Mouse (Mus musculus): ENCODE results near the gene Nacc1.

The Nacc1 gene

DNA sequence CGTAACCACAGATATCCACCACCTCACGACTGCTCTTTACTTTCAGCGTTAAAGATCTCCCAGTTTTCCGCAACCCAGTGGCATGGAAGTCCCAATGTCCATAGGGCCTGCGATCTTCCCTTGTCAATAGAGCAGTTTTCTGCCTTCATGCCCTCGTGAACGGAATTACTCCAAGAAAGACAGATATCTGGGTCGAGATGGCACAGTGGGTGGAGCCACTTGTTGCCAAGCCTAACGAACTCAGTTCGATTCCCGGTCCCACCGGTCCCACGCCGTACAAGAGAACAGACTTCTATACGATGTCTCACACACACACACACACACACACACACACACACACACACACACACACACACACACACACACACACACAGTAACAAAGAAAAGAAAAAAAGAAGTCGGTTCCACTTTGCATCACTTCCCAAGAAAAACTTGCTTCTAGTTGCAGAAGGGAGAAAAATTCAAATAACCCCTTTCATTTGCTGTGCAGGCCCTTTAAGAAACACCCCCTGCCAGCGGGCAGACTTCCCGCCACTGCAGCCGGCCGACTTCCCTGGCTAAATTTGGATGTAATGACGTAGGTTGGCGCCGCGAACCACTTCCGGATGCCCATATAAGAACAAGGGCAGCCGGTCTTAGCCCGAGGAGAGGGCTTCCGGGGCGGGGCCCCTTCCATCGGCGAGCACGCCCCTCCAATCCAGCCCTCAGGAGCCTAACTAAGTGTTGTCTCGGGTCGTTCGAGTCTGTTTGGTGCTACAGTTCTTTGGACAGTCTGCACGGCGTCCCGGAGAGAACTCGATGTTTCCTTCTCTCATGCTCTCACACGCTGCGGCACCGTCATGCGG is 24.0 kb downstream of the Nacc1 start:
- DNase-seq (ENCODE audit: low read depth, low spot score): peak; percentile 91

DNA sequence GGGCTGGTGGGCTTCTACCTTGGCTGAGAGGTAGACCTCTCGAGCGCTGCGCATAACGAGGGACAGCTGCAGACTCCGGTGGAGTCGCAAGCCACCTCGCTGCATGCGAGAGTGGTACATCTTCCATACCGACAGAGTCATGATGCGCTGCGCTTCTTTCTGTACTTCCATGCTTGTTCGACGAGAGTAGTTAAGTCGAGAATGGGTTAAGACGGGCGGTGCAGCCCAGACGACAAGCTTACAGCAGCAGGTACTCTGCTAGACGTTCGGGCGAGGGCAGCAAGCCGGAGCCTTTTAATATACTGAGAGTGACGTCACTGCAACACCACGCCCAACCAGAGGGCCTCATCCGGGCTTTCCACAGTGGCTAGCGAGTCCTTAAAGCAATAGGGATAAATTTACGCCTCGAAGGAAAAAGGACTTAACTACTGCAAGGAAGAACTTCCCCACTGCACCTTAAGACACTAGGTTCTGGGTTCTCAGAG is 25.0 kb downstream of the Nacc1 start, which contains the start of gene Ier2:
TSS of gene Ier2 (minus strand) at position 272 of the 485 bp plus-strand sequence.
- DNase-seq (ENCODE audit: low read depth, low spot score): peak; percentile 87

DNA sequence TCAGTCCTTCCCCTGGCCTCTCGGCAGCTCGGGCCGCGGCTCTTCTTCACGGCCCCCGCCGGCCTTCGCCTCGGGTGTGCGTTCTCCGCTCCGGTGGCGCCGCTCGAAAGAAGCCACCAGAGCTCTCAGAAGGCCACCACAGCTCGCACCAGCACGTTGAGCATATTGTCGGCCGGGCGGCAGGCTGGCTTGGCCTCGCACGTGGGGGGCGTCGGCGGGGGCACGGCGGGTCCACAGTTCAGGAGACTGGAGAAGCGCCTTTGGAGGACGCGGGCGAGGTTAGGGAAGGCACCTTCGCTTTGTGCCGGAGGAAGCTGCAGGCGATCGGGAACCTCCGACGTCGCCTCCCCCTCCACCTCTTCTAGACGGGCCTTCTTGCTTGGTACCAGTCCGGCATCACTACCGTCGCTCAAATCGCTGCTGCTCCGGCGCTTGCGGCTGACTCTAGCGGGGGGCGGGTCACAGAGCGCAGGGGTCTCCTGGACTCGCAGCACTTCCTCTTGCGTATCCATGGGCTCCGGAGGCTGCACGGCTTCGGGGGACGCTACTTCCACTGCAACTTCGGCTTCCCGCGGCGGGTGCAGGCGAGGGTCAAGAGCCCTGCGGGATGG is 25.6 kb downstream of the Nacc1 start:
- DNase-seq (ENCODE audit: low read depth, low spot score): no peak

DNA sequence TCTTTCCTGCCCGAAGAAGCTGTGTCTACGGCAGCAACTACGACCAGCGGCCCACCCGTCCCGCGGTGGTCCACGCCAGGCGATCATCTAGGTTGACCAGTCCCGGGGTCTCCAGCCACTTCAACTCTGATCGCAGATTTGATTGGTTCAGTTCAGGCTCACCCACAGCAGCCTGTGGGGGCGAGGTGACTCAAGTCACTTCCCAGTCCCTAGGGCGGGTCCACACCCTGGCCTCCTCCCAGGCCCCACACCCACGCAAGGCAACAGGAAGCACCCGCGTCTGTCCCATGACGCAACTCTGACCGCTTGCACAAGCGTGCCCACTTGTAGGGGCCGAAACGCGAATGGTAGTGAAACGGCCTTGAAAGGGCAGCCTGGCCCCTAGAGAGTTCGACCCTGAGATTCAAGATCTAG is 26.2 kb downstream of the Nacc1 start:
- DNase-seq (ENCODE audit: low read depth, low spot score): no peak

DNA sequence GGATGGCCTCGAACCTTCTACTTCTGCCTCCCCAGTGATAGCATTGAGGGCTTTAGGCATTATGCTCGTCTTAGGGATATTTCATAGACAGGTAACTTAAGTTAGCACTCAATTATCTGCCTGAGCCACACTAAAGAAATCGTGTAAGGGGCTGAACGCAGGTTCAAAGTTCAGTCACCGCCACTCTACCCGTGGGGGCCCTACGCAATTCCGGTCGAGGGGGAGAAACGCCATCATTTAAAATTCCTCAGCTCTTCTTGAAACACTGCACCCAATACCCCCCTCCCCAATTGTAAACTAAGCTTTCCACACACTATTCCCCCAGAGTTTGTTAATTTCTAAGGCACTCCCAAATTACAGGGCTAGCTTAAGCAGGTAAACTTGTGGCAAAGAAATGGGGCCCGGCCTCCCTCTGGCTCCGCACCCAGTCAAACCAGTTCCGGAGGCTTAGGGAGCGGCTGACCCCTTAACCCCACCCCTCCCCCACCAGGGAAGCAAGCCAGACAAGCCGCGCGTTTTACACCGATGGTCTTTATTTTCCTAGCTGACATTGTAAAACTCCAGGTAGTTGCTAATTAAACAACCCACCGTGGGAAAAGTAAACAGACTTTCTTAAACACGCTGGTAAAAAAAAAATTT is 26.7 kb downstream of the Nacc1 start:
- no peak for DNase-seq (ENCODE audit: low read depth, low spot score)

DNA sequence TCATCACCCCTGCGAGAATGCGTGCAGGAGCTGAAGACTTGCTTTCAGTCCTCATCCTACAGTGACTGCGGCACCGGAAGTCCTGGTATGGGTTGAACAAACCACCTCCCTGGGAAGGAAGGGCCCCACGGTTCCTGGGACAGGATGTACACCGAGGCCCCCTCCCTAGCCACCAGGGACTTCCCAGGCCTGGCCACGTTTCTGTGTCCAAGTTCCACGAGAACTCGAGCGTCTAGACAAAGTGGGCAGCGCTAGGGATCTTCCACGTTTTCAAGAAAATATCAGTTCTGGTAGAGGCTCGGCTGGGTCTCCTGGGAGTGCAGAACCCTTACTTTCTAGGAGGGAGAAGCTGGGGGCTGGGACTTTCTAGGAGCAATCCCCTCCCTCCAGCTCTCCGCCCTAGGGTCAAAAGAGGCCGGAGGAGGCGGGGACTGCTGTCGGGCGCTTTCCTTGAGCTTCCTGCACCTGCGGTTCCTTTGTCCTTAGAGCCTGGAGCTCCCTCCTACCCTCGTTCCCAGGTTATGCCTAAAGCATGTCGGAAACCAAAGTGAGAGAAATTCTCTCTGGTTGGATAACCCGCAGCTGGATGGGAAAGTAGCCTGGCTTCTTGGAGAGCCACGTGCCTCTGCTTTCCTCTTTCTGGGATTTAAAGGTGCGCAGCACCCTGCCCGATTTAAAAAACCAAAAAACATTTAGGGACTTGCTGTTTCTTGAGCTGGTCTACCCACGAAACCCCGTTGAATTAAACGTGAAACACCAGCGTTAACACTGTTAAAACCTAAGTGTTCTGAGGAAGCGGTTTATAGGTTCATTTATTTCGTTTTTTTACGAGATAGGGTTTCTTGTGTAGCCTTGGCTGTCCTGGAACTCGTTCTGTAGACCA is 27.5 kb downstream of the Nacc1 start:
- DNase-seq (ENCODE audit: low read depth, low spot score): no peak

DNA sequence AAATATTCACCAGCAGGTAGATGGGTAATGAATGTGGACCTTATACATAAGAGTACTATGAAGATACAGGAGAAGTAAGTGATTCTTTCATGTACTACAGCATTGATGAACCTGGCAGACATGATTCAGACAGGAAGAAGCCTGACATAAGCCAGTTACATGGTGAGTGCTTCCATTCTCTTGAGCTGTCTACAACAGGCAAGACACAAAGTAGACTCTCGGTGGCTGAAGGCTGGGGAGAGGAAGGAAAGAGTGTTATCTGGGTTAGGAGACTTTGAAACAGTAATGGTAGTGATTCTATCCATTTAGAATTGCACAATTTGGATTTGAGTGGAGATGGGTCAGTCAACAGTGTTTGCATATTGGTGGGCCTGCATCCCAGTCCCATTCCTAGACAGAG is 28.7 kb downstream of the Nacc1 start:
- DNase-seq (ENCODE audit: low read depth, low spot score): no peak

DNA sequence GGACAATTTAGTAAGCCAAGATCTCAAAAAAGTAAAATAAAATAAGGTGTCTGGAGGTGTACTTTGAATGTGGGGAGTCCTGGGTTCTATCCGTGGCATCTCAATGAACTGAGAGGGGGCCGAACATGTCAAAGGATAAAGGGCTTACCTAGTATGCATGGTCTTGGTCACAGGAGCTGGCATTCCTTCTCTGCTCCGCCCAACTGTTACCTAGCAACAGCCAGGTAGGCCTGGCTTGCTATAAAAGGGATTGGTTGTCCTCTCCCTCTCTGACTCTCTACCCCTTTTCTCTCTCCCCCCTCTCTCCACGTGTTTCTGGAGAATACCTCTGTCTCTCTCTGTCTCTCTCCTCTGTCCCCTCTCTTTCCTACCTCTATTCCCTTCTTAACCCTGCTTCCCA is 30.0 kb downstream of the Nacc1 start:
- DNase-seq (ENCODE audit: low read depth, low spot score): no peak

DNA sequence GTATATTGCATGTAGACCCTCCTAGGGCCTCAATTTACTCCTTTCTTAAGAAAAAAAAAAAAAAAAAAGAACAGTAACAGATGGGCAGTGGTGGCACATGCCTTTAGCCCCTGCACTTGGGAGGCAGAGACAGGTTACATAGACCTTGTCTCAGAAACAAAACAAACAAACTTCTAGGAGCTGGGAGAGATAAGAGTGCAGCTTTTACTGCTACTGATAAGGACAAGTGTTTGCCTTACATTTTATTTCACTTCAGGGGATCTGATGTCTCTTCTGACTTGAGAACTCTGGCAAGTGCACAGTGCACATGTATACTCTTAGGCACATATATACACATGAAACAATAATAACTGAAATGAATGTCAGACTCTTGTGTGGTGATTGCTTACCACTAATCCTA is 30.5 kb downstream of the Nacc1 start:
- DNase-seq (ENCODE audit: low read depth, low spot score): no peak

DNA sequence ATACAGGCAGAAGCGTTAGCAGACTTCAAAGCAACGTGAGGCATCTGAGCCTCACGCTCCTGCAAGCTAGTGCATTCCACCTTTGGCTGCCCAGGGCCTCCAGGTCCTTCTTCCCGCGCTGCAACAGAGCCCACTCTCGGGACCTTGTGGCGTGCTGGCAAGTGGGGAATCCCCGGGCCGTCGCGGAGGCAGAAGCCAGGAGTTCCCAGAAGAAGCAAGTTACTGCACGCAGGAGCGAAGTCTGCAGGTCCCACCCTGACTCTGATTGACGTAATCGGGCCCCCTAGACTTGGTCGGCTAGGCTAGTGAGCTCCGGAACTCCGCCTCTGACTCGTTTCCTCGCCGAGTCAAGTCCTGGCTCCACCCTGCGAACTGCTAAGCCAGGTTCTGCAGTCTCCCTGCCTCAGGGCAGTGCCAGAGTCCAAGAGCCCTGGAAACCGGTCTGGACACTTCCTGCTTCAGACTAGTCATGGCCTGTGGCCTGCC is 31.0 kb downstream of the Nacc1 start:
- no peak for DNase-seq (ENCODE audit: low read depth, low spot score)

DNA sequence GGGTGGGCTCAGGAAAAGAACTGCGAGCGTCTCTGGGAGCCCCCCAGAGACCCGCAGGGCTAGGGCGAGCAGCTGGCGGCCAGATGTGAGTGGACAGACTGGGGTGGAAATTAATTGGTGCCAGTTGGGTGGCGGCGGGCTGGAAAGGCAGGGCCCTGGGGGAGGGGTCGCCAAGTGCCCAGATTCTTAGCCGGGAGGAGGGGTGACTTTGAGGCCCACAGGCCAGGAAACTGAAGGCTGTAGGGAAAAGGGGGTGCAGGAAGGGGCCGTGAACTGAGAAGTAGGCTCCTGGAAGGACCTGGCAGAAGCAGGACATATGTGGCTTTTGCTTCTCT is 31.5 kb downstream of the Nacc1 start:
- no peak for DNase-seq (ENCODE audit: low read depth, low spot score)

DNA sequence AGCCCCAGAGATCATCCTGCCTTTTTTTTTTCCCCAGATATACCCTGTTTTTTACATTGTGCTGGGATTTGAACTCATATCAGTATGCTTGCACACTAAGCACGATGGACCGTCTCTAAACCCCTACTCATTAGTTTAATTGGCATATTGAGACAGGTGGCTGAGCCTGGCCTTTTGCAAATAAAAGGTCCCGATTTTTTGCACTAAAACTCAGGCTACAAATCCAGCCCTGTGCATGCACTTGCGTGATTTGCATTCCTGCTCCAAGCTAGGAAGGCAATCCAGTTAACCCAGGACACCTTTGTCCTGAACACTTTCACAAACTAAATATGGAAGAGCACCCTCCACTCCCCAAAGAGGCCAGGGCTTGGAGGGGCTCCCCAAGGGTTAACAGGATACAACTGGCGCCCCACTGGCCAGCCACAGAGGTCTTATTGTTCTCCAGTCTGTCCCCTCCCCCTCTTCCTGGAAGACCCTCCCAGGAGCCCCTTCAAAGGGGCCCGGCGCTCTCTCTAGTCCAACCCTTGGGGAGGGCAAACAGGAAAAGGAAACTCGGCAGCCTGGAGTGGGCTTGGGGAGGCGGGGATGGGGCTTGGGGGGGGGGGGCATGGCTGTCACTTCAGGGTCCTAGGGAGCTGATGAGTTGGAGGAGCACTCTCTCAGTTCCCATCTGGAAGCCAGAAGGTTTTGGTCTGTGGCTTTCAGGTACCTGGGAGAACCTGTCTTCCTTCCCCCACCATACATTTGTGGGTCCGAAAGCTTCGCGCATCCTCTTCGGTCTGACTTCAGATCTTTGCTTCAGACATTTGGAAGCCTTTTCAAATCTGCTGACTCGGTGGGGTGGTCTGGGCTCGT is 32.1 kb downstream of the Nacc1 start:
- DNase-seq (ENCODE audit: low read depth, low spot score): no peak

DNA sequence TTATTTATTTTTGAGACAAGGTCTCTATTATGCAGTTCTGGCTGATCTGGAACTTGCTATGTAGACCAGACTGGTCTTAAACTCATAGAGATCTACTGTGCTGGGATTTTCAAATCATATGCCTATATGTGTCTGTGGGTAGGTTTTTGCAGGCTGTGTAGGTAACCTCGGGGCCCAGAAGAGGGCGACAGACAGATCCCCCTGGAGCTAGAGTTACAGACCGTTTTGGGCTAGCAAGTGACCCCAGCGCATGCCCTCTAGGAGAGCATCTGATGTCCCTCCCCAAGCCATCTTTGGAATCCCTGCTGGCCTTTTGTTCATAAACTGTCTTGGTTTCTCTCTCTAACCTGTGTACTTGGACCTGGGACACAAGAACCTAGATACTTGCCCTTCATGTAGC is 33.1 kb downstream of the Nacc1 start:
- no peak for DNase-seq (ENCODE audit: low read depth, low spot score)

DNA sequence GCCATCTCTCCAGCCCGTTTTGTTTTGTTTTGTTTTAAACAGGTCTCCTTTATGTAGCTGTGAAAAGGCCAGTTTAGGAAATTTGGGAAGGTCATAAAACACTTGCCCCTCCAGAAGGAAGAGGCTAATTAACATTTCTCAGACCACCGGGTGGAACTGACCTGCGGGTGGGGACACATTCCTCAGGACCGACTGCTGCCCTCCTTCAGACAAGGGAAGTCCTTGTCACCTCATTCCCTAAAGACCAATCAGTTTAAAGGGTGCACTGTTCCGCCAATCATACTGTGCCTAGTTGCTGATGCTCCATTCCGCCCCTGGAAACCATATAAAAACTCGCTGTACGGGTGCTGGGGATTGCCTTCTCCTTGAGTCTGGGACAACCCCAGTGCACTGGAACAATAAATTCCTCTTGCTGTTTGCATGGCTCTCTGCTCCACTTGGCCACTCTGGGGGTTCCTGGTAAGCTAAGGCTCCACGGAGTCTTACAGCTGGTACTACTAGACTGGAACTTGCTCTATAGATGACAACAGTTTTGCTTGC is 34.5 kb downstream of the Nacc1 start:
- no peak for DNase-seq (ENCODE audit: low read depth, low spot score)

DNA sequence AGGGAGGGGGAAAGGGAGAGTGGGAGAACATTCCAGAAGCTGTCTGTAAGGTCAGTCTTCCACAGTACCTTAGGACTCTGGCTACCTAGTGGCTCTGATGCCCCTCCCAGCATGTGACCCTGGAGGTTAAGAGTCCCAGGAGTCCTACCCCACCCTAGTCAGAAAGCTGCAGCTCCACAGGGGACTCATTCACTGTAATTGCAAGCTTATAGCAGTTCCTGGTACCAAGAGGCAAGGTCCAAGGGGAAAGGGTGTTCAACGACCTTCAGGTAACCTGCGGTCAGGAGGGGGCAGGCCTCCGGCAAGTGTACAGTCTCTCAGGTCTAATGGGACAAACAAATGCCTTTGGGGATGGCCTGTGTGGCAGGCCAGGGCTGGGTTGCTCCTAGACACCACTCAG is 37.4 kb downstream of the Nacc1 start:
- no peak for DNase-seq (ENCODE audit: low read depth, low spot score)

DNA sequence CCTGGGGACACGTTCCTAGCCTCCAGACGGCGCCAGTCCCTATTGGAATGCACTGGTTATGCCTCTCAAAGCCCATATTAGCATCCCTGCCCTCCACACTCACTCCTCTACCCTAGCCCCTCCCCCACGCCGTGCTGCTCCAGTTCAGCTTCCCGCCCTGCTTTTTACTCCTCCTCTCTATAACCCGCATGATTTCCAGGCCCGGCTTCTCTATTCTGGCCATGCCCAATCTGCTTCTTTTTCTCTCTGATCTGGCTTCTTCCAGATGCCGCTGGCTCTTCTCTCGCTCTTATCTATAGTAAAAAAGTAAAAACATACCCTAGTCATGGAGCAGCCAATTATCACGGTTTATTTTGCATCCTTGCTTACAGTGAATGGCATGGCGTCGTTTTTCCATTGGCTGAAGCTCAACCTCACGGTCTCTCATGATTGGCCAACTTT is 40.2 kb downstream of the Nacc1 start:
- DNase-seq (ENCODE audit: low read depth, low spot score): no peak

DNA sequence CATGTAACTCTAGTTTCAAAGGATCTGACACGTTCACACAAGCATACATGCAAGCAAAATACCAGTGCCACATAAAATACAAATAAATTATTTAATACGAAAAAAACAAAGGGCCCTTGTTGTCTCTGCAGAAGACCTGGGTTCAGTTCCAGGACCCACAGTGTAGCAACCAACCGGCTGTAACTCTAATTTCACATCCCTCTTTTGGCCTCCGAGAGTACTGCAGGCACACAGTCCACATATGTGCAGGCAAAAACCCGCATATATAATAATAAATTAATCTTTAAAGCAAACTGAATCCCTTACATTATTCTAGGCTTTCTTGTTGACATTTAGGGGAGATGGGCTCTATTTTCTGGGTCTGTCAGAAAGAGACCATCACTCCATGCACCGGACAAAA is 40.9 kb downstream of the Nacc1 start:
- DNase-seq (ENCODE audit: low read depth, low spot score): no peak

DNA sequence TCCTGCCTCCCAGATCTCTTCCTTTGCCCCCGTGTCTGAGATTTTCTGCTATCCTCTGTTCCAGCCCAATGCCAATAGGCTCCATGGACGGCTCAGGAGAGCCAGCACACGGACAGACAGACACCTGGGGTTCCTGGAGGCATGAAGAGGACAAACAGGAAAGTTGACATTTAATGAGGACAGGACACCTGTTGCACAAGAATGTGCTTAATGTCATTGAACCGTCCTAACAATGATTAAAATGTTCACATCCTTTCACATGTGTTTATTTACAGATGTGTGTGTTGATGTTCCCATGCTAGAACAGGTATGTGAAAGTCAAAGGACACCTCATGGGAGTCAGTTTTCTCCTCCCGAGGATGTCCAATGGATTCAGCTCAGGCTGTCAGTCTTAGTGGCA is 44.6 kb downstream of the Nacc1 start:
- no peak for DNase-seq (ENCODE audit: low read depth, low spot score)

DNA sequence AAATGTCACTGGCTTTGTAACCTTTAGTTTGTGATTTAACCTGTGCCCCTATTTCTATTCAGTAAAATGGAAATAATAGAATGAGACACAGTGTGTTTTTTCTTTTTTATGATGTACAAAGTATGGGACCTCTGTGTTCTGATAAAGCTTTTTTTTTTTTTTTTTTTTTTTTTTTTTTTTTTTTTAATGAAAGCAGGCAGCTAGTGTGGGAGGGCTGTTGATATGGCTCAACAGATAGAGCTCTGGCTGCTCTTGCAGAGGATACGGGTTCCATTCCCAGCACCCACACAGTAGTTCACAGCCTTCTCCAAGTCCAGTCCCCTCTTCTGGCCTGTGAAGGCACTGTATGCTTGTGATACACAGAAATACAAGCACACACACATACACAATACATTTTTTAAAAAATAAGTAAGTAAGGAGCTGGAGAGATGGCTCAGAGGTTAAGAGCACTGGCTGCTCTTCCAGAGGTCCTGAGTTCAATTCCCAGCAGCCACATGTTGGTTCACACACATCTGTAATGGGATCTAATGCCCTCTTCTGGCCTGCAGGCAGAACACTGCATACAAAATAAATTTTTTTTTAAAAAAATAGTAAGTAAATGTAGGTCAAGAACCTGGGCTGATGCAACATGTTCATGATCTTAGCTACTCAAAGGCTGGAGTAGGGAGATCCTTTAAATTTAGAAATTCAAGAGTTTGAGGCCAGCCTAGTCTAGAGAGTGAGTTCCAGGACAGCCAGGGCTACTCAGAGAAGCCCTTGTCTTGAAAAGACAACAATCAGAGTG is 45.9 kb downstream of the Nacc1 start:
- DNase-seq (ENCODE audit: low read depth, low spot score): no peak
